Mouse (Mus musculus) bone marrow macrophage, adult 2 months (primary cell): ENCODE data around the gene Ephx1.

Source experiments
- CTCF ChIP-seq: IDR thresholded peaks from 2 replicates; pipeline ENCODE4 v1.5.1; 2012; ENCODE audit warnings: low read depth, mild to moderate bottlenecking, low read length, moderate library complexity
- POLR2A ChIP-seq: IDR thresholded peaks from 2 replicates; pipeline ENCODE4 v1.6.1; 2012; ENCODE audit warnings: mild to moderate bottlenecking, low read depth, low read length, borderline replicate concordance

DNA sequence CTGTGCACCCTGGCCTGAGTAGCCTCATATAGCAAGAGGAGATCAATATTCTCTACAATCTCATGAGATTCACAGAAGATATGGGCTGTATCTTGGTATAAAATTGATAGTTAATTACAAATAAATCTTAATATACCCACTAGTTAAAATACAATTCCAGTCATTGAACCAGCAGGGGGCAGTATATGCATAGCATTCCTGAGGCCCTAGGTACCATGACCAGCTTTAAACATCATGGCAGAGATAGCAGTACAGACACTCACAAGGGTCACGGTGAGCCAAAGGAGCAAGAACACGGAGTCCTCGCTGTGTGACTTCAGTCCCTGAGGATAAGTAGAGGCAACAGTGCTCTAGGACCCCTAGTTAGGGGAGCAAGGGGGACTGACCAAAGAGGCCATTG, 28.6 kb downstream of the Ephx1 start:
- TF ChIP-seq CTCF (no peak), POLR2A (no peak)
